Mouse (Mus musculus) kidney, postnatal 10 days (tissue): Measurements from ENCODE around the gene Rpl38.

Experiments
- DNase-seq: peaks from one replicate; pipeline ENCODE4 v3.0.0; 2021; ENCODE audit warnings: mixed read lengths

Gene Rpl38

DNA sequence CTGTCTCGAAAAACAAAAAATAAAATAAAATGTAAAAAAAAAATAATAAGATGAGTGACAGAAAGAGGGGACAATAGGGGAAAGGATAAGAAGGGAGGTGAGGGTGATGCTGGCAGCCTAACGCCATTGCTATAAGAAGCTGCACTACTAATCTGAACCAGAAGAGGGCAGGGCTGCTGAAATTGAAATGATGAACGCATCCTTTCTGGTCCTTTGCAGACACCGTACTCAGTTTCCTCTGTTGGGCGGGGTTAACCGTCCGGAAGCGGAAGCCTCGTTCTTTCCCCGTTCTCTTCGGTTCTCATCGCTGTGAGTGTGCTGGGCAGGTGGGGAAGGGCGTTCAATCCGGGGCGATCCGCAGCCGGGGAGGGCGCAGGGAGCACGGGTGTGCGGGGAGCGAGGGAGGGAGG, at the start of gene Rpl38:
Rpl38 (plus strand) TSS at position 224 of the 410 bp plus-strand sequence.
- peak; percentile 95 for DNase-seq

DNA sequence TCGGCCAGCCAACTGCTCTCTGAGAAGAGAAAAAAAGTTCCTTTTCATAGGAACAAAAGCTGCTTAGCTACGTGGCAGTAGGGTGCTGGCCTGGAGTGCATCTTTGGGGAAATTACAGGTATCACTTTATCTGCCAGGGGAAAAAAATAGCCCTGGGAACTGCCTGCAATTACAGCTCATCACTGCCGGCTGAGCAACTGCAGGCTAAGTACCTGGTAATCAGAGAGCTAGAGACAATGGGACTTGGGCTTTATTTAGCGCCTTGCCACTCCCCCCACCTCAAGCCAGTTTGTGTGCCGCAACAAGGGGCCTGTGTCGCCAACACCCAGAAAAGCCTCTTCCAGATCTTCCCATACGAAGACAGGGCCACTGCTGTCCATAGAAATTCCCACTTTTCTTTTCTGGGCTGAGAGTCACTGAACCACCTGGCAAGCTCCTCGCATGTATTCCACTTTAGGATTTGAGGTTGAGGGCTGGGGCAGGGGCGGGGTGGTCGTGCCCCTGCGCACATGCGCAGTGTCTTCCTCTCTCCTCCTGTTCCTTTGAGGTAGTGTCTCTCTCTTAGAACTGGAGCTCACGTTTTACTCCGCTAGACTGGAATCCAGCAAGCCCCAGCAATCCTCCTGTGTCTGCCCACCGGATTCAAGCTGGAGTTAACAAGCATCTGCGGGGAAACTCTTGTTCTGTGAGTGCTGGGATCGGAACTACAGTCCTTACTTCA, 49.5 kb upstream of the Rpl38 start:
- DNase-seq = no peak

DNA sequence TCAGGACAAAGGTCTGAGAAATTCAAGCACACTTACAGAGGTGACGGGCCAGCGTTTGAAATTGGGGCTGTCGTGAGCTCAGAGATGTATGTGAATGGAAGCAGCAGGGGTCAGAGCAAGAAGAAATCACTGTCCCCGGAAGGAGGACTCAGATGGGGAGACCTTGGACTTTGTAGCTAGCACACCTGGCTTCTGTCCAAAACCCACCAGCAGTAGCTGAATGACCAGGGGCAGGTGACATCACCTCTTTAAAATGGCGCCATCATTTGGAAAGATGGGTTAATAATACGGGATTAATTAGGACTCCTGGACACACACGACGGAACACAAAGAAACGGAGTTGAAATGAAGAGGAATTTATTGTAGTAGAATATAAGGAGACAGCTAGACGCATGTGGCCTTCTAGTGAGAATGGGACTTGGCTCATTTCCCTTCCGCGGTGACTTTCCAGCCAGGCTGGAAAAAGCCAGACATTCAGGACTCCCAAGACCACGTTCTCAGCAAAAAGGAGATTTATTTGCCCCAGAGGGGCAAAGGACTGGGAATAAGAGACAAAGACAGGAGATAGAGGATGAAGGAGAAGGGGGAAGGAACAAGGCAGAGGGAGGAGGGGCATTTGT, 42.1 kb upstream of the Rpl38 start:
- peak; percentile 44 for DNase-seq

DNA sequence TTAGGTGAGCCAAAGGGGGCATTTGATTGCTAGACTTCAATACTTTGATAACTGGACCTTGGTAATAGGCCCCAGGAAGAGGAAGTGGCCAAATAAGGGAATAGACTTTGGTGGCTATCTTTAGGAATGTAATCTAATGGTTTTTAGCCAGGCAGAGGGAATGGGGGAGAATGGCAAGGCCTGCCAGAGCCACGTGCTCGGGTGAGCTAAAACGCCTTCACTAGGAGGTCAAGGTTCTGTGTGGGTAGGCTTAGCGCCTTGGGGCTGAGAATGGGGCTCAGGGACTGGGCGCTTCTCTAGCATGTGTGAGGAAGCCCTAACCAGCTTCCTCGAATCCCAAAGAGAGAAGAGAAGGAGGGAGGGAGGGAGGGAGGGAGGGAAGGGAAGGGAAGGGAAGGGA, 41.3 kb upstream of the Rpl38 start:
- no peak for DNase-seq

DNA sequence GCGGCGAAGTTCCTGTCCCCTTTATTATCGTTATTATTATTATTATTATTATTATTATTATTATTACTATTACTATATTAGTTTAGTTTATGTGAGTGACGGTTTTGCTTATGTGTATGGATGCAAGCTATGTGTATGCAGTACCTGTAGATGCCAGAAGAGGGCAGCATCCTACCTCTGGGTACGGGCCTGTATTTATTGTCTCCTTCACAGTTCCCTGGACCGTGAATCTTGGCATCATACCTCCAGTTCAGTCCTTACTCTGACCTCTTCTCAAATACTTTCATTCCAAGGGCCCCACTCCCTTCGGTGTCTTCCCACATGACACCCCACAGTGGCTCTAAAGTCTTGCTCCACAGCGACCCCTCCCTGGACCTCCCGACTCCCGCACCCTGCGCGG, 40.3 kb upstream of the Rpl38 start:
- DNase-seq = no peak

DNA sequence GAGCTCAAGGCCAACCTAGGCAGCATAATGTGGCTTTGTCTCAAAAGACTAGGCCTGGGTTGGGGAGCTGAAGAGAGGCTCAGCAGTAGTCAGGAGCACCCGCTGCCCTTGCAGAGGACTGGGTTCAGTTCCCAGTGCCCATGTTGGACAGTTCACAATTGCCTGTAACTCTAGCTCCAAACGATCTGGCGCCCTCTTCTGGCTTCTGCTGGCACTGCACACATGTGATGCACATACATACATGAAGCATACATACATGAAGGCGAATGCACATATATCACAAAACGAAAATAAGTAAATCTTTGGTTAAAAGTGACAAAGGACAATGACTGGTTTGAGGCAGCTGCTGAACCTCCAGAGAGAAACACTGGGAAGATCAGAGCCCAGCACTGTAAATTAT, 38.3 kb upstream of the Rpl38 start:
- no peak for DNase-seq

DNA sequence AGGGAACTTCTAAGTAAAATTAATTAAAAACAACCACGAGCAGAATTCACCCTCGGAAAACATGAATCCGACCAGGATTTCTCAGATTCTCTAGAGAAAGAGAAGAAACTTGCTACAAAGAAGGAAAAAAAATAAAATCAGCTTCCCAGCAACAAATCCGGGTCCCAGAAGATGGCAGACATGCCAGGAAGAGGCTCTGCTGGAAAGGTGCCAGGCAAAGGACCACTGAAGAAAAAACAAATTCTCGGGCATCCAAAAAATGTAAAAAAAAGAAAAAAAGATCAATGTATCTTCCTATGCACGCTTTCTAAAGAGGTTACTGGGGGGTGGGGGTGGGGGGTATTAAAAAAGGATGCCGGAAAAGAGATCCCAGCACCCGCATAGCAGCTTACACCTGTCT, 36.1 kb upstream of the Rpl38 start:
- DNase-seq = no peak

DNA sequence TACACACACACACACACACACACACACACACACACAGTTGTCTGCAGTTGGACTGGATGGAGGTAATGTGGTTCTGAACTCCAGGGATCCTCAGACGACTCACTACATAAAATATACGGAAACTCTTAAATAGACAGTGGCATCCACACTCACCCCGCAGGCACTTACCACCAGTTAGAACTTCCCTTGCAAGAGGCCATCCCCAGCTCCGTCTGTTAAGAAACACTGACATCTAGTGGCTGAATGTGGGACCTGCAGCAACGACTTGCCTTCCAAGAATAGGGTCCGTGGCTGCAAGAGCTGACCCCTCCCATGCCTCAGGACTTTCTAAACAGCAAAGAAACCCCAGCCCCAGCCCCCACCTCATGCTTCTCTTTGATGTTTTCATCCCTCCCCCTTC, 32.0 kb upstream of the Rpl38 start:
- peak; percentile 91 for DNase-seq

DNA sequence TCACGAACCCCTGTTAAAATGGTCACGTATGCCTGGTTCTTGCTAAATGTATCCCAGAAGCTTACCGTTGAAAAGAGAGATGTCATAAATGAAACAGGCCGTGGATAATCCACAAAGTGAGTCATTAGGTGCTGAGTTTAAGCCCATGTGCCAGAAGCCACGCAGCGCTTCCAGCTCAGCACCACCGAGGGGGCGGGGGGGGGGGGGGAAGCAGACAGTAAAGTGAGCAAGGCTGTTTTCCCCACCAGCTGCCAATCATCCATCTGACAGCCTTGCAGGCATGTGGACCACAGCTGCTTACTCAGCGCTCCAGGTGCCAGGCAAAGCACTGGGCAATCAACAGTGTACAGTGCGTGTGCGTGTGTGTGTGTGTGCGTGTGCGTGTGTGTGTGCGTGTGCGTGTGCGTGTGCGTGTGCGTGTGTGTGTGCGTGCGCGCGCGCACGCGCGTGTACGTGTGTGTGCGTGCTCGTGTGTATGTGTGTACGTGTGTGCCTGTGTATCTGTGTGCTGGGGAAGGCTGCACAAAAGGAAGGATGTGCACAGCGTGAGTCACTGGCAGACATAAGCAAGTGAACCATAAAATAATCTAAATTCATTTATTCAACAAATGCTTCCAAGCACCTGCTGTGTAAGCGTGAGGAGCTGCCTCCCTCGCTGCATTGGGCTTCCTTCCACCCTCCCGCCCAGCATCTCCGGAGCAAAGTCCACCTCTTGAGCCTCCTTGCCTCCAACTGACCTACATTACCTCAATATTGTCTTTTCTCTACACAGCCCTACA, 31.4 kb upstream of the Rpl38 start:
- no peak for DNase-seq

DNA sequence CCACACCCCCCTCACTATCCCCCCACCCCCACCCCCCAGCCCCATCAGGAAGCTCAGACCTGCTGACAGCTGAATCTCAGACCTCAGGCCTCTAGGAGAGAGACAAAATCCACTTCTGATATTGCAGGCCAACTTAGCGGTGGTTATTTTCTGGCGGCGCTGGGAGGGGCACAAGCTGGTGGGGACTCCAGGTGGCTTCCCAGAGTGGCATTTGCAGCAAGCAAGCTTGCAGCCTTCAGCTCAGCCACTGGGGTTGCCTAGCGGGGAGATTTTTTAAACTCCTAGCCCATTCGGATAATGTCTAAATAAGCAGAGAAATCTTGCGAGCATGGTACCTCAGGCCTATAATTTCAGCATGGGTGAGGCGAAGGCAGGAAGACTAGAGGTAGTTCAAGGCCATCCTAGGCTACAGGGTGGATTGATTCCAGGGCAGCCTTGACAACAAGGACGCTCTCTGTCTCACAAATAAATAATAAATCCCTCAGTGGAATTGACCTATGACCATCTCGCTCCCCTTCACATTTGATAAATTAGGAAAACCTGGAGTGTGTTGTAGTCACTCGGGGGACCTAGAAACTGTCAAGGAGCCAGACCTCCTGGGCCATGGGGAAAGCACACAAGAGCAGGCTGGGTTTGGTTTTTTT, 29.6 kb upstream of the Rpl38 start:
- no peak for DNase-seq

DNA sequence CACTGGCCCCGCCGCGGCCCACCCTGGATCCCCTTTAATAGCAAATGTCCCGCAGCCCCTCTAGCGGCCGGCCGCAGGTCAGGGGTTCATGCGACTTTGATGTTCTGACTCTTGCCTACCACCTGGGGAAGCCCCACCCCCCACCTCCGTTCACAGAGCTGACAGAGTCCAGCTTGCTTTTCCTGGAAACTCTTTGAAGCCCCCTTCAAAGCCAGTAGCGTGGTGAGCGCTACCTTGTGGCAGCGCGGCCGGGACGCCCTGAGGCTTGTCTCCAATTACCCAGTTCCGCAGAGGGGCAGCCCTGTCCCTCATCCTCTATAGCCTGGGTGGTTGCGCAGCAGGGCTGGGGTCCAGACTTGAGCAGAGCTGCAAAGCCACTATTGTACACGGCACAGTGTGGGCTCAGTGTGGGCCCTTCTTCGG, 28.6 kb upstream of the Rpl38 start:
- DNase-seq = no peak

DNA sequence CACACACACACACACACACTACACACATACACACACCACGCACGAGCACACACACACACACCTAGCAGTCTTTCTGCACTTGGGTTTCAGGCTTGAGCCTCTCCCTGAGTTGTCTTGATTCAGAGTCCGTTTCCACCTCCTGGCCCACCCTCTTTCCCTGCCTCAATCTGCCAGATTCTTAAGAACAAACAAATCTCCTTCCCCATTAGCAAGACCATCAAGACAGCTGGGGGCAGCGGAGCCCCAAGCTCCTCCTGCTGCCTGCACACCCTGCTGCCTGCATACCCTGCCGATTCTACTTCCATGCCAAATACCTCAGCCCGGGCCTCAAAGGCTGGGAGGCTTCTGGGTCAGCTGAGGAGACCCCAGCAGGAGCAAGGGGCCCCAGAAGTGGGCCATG, 27.7 kb upstream of the Rpl38 start:
- no peak for DNase-seq

DNA sequence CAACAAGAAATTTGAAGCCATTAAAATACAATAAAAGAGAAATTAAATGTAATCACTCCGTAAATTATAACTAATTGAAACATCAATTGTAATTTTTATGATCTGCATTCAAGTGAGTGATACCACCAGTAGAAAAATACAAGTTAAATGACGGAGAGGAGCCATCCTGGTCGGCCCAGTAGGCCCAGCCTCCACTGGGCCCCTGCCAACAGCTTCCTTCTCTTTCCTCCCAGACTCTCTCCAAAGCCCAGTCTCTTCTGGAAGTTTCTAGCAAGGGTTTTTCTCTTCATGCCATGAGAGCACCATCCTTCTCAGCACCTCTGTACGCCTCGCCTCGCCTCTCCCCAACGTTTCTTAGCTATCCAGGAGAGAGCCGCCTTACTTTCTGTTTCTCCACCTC, 27.2 kb upstream of the Rpl38 start:
- peak; percentile 61 for DNase-seq

DNA sequence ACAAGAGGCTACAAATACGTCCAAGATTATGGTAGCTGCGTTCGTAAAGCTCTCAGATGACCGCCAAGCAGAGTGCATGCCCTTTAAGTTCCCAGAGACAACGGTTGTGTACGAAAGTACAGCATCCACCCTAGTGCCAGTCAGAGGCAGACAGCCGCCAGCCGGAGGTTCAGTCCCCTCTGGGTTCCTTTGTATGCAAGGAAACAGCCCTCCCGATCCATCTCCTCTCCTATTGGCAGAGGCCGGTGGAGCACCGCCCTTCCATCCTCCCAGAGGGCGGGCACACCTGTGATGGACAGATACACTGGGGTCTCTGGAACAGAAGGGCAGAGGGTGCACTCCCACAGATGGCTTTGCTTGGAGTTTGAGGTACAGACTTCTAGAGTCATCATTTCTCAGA, 26.1 kb upstream of the Rpl38 start:
- DNase-seq = no peak

DNA sequence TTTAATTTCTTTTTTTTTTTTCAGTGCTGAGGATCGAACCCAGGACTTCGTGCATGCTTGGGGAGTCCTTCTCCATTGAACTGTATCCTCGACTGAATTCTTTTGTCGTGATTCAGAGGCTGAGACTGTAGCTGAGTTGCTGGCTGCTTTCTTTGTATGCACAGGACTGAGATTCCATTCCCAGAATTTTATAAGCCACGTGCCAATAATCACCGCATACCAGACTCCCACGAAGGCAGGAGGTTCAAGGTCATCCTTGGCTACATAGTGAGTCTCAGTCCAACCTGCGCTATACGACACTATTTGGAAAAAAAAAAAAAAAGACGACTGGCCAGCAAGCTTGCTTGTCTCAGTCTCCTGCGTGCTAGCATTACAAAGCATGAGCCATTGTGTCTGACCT, 25.4 kb upstream of the Rpl38 start:
- no peak for DNase-seq

DNA sequence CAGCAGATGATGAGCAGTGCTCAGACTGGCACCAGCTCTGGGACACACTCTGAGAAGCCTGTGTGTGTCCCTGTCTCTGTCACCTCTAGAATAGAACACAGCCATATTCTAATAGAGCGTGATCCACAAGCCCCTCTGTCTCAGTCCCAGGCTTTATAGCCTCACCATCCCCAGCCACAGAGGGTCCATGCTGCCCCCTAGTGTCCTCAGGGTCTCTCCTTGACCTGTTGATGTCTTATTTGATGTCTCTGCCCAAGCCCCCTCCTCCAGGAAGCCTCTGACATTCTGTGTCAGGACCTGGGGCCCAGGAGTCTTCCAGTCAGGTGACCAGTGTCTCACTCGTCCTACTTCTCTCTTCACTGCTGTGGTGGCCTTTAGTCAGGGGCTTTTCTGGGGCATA, 24.2 kb upstream of the Rpl38 start:
- DNase-seq = no peak

DNA sequence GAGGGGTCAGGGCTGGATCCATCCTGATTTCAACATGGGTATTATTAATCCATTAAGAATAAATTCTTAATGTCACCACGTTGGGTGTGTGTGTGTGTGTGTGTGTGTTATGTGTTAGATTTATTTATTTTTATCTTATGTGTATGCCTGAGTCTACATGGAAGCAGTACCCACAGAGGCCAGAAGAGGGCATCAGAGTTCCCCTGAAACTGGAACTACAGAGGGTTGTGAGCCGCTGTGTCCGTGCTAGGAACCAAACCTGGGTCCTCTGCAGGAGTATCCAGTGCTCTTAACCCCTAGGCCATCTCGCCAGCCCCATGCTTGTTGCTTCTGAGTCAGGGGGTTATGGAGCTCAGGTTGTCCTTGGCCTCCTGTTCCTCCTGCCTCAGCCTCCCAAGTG, 18.8 kb upstream of the Rpl38 start:
- DNase-seq = no peak

DNA sequence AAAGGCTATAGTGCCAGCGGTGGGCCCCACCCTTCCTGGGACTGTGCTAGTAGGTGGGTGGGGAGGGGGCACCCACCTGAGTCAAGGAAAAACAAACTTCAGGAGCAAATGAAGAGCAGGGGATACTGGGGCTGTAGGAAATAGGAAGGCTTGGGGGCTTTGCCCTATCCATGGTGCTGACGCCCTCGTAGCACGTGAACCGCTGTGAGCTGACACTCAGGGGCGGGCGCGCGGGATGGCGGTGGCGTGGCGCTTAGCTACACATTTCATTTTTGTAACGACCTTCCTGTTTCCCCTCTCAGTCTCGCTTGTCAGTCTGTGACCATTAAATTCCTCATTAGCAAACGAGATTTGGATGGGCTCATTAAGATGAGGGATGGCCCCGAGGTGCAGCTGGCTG, 15.8 kb upstream of the Rpl38 start:
- DNase-seq = peak; percentile 69

DNA sequence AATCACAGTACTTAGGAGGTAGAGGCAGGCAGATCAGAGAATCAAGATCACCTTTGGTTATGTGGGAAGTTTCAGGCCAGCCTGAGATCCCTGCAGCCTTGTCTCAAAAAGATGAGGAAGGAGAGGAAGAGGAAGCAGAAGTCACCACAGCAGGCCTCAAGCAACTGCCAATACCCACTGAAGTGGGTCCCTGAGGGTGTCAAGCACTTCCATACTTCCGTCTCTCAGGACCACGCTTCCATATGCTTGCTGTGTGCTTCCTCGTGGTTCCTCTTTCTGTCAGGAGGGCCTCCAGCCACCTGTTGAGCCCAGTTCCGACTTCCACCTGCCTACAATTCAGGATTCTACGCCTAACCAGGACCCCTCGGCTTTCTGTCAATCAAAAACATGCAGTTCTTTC, 14.7 kb upstream of the Rpl38 start:
- DNase-seq = no peak

DNA sequence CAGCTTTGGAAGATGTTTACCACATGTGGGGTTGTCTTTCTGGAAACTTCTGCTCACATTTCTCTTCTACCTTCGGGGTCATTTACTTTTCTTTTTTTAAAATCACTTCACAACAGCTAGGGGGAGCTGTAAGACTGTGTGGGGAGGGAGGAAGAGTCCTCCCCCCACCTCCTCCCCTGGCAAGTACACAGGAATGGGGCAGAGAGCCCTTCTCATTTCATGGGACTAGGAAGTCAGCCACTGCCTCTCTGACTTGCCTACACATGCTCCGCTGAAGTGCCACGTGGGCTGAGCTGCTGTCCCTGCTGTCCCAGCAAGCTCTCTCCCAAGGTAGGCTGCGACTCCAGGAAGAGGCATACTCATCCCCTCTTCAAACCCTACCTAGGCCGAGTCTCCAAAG, 13.8 kb upstream of the Rpl38 start:
- DNase-seq = no peak

DNA sequence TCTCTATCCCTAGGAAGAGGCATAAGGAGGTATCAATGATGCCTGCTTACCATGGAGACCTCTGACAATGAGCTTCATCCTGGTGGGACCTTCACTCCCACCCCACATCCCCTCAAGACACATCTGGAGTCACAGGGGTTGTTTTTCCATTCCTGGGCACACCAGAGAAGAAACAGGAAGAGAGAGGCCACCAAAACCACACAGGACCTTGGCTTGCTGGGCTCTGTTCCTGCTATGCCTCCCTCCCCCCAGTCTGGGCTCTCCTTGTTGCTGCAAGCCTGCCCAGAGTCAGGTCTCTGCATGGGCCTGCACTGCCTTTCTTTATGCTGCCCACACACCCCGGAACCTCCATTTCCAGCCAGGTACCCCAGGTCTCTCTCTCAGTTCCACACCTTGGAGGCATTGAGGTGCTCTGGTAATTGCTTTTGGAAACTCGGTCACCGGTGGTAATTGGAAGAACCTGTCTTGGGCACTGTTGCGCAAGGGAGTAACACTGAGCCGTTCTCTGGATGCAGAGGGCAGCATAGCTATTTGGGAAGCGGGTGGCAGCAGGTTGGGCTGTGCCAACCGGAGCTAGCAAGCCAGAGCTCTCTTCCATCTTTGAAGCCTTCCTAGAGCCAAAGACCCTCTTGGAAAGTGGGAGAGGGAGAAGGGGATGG, 12.8 kb upstream of the Rpl38 start:
- DNase-seq = no peak

DNA sequence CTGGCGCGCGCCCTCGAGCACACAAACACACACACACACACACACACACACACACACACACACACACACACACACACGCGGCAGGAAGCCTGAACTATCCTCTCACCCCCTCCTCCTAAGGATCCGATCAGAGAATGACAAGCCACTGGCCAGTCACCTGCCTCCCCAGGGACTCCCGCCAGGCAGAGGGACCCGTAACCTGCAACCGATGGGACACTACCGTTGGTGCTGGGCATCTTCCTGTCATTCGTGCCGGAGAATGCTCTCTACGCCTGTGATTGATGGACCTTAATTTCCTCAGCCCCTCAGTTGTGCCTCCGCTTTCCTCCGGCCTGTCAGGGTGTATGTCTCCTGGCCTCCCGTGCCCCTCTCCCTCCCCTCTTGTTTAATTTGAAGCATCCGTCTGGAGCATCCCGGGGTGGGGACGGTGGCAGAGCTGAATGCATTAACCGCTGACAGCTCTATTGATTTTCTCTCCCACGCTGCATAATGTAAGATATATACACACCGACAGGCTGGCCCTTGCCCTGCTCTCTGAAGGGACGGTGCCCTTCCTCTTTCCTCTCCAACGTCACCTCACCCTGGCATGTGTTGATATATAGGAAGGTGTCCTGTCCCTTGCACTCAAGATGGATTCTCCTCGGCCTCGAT, 11.2 kb upstream of the Rpl38 start:
- DNase-seq = no peak

DNA sequence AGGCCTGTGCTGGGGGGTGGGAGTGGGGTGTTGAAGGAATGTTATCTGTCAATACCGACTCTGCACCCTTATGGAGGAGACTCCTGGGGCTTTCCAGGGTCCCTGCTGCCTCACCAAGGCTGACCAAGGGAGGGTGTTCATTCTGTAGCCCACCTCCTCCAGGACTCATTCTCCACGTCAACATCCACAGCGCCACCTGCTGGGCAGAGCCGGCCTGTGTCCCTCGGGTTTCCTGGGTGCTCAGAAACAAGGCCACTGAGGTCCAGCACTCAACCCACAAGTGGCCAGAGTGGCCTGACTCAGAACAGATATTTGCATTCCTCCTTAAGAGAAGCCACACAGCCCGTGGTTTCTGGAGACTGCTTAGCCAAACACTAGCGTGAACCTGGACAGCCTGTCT, 10.6 kb upstream of the Rpl38 start:
- peak; percentile 73 for DNase-seq
